Mouse (Mus musculus) olfactory bulb, adult 2 months (tissue): Measurements from ENCODE around the gene Cirbp. TPM values are rescaled to one million over a fixed set of nuclear protein-coding genes. Genes with fewer than 3 reads are reported as not detected.

Experiments used
- H3K27ac ChIP-seq: fragments of 200-500 bp; 2 replicates; pipeline ENCODE4 v1.5.1; 2012; ENCODE audit warnings: low read depth, low read length; ENCODE audit not compliant: insufficient read depth
- H3K4me1 ChIP-seq: fragments of 200-500 bp; 2 replicates; pipeline ENCODE4 v1.6.1; 2012; ENCODE audit warnings: low read length; ENCODE audit not compliant: control insufficient read depth, insufficient read depth
- H3K4me3 ChIP-seq: fragments of 200-500 bp; 2 replicates; pipeline ENCODE4 v1.5.1; 2012; ENCODE audit warnings: mild to moderate bottlenecking, low read depth, low read length, moderate library complexity; ENCODE audit not compliant: insufficient read depth
- CTCF ChIP-seq: fragments of 200-500 bp; IDR thresholded peaks from 2 replicates; pipeline ENCODE4 v1.5.1; 2012; ENCODE audit warnings: low read depth, mild to moderate bottlenecking, low read length, moderate library complexity; ENCODE audit not compliant: insufficient read depth
- POLR2A ChIP-seq: fragments of 200-500 bp; IDR thresholded peaks from 2 replicates; pipeline ENCODE4 v1.6.1; 2012; ENCODE audit warnings: mild to moderate bottlenecking, low read depth, low read length, moderate library complexity; ENCODE audit not compliant: insufficient read depth
- WGBS: fragments of 180-500 bp; shearing (Covaris S2); methylation state at CpG from one replicate; pipeline ENCODE4 v1.1.7; 2018; 5-methylcytosine and 5-hydroxymethylcytosine counted together
- polyA plus RNA-seq: library from polyadenylated mRNA; stranded (reverse); fragments of >200 nt; gene quantifications from 2 replicates; pipeline ENCODE4 v1.2.4, GENCODE M21; 2012; ENCODE audit warnings: low replicate concordance; ENCODE audit not compliant: missing spikeins, insufficient read depth, insufficient read length

Cirbp gene
- polyA plus RNA-seq, 1 experiment = not detected

DNA sequence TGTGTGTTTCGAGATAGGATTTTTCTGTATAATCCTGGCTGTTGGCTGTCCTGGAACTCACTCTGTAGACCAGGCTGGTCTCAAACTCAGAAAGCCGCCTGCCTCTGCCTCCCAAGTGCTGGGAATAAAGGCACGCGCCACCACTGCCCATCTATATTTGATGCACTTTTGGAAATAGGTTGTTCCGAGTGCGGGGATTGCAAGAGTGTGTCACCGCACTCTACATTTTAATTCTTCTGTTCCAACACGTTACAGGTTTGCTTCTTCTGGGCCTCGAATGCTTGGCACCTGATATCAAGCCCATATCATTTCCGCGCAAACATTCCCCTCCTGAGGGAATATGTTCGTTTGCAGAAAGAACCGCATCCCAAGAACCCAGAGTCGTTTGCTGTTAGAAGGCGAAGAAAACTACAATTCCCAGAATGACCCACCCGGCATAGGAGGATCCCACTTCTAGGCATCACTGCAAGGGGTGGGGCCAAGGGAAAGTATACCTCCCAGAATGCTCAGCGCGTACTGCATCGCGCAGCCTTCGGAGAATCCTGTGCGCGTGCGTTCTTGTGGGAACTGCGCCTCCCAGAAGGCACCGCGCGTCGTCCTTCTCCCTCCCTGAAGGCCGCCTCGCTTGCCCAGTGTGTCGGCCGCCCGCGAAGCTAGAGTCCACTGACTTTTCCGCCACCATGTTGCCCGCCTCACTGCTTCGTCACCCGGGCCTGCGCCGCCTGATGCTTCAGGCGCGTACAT lies 23.8 kb upstream of the Cirbp start:
- under 1% methylated on average over 43 of the region's 43 CpGs for WGBS
- Histone ChIP-seq H3K27ac (peak overlapping the region; percentile 99), H3K4me1 (peaks cover 53% of the 10 kb centered on the region), H3K4me3 (peak overlapping the region; percentile 73)
- TF ChIP-seq CTCF (no peak), POLR2A (peak; percentile 87)

DNA sequence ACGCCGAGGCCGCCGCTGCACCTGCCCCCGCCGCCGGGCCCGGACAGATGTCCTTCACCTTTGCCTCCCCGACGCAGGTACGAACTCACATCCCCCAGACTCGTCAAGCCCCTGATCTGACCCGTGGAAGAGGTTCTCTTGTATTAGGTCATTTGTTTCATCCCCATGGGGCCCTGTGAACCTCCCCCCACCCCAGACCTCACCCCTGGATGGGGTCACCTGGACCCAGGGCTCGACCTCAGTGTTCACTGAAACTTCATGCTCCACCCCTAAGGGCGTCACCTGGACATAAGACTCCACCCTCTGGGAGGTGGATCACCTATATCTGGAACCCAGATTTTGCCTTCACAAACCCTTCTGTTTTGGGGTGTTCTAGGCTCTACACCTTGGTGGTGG lies 23.3 kb upstream of the Cirbp start:
- WGBS = 1% methylated on average over 15 of the region's 15 CpGs
- H3K27ac ChIP-seq = peak overlapping the region; percentile 85
- H3K4me1 ChIP-seq = peaks cover 54% of the 10 kb centered on the region
- peak overlapping the region; percentile 73 for H3K4me3 ChIP-seq
- TF ChIP-seq CTCF = no peak
- TF ChIP-seq POLR2A = no peak

DNA sequence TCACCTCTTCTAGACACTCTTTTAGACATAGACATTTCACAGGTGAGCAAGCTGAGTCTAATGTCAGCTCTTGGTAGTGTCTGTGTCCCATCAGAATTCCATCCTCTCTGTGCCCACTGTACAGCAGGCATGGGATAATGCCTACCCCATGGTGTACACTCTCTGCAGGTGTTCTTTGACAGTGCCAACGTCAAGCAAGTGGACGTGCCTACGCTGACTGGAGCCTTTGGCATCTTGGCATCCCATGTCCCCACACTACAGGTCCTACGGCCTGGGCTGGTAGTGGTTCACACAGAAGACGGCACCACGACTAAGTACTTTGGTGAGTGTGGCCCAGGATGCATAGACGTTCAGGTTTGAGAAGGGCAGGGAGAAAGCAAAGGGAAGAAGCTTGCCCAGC lies 22.1 kb upstream of the Cirbp start:
- no peak for TF ChIP-seq CTCF
- TF ChIP-seq POLR2A = no peak
- WGBS = 78% methylated on average over 7 of the region's 7 CpGs
- Histone ChIP-seq H3K4me3 (no peak overlapping the region), H3K27ac (no peak overlapping the region), H3K4me1 (peaks cover 55% of the 10 kb centered on the region)

DNA sequence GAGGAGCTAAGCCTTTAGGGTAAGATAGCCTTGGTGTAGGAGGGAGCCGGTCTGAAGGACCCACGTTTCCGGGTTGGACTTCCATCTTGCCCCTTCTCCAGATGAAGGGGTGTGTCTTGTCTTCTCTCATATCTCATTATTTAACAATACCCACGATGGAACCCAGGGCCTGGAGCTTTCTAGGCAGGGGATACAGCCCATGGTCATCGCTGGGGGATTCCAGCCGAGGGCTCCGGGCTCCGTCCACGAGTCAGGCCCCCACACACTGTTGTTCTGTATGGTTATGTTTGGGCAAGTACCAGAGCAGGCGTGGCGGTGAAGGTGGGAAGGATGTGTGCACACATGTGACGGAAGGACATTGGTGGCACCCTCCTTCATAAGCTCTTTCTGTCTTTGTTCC lies 21.6 kb upstream of the Cirbp start:
- 89% methylated on average over 12 of the region's 12 CpGs for WGBS
- Histone ChIP-seq H3K27ac (no peak overlapping the region), H3K4me3 (no peak overlapping the region), H3K4me1 (peaks cover 52% of the 10 kb centered on the region)
- no peak for TF ChIP-seq CTCF
- no peak for TF ChIP-seq POLR2A

DNA sequence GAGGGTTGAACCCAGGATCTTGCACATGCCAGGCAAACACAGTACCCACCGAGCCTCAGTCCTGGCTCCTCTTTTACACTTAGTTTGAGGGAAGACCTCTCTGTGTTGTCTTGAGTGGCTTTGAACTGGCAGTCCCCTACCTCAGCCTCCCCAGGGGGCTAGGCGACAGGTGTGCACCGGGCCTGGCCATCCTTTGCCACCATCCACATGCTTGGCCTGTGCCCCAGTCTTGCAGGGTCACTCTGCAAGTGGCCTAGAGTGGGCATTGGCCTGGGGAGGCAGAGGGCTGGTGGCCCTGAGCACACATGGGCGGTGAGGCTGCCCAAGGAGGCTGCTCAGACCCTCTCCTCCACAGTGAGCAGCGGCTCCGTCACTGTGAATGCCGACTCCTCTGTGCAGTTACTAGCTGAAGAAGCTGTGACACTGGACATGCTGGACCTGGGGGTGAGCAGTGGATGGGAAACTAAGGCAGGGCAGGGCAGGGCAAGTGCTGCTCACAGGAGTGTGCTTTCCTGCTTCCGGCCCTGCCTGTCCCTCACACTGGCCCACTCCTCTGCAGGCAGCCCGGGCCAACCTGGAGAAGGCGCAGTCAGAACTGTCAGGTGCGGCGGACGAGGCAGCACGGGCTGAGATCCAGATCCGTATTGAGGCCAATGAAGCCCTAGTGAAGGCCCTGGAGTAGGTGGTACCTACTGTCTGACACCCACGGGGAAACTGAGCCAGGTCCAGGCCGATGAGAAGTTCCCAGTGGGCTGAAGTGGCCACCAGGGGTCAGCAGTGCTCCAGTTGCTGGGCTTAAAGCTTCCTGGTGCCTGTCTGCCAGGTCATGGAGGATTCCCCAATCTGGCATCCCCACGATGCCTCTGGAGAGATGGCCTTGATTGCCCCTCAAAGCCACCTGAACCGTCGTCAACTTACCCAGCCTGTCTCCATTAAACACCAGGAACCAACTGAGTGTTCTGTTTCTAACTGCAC lies 20.6 kb upstream of the Cirbp start:
- H3K4me3 ChIP-seq = no peak overlapping the region
- H3K27ac ChIP-seq = no peak overlapping the region
- TF ChIP-seq CTCF (peak; percentile 79), POLR2A (no peak)
- H3K4me1 ChIP-seq = peaks cover 49% of the 10 kb centered on the region
- 63% methylated on average over 20 of the region's 20 CpGs for WGBS

DNA sequence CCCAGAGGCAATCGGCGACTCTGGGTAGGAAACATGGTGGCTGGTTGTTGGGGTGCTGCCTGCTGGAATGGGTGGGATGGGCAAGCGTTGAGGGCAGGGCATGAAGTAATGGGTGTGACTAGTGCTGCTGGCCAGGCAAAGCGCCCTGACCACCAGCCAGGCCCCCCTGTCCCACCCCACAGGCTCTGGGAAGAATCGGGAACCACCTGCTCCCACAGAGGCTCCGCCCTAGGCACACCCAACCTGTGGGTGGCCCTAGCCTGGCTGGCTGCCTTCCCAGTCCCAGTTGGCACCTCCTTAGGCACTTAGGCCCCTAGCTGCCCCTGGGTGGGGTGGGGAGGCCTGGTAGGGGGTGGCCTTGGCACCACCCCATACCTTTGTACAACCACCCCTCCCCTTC lies 19.9 kb upstream of the Cirbp start:
- WGBS = 62% methylated on average over 6 of the region's 6 CpGs
- TF ChIP-seq CTCF (no peak), POLR2A (no peak)
- Histone ChIP-seq H3K4me1 (peaks cover 47% of the 10 kb centered on the region), H3K27ac (no peak overlapping the region), H3K4me3 (no peak overlapping the region)

DNA sequence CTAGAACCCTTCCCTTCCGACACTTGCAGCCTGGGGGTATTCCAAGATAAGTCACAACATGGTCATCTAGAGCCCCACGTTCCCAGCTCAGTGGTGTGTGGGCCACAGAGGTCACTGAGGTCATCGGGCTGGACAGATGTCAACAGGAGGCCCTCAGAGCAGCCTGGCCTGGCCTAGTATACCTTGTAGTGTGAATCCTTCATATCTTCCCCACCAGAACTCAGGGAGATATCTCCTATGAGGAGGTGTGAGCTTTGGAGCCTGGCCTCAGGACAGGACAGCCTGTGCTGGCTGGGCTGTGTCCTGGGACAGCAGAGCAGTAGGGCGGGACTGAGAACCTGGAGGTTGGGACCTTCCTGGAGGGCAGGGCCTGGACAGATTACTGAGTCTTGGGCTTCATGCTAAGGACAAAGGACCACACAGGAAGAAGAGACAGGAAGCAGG lies 19.2 kb upstream of the Cirbp start:
- H3K27ac ChIP-seq = no peak overlapping the region
- no peak overlapping the region for H3K4me3 ChIP-seq
- 83% methylated on average over 4 of the region's 4 CpGs for WGBS
- peaks cover 48% of the 10 kb centered on the region for H3K4me1 ChIP-seq
- TF ChIP-seq CTCF = no peak
- TF ChIP-seq POLR2A = no peak

DNA sequence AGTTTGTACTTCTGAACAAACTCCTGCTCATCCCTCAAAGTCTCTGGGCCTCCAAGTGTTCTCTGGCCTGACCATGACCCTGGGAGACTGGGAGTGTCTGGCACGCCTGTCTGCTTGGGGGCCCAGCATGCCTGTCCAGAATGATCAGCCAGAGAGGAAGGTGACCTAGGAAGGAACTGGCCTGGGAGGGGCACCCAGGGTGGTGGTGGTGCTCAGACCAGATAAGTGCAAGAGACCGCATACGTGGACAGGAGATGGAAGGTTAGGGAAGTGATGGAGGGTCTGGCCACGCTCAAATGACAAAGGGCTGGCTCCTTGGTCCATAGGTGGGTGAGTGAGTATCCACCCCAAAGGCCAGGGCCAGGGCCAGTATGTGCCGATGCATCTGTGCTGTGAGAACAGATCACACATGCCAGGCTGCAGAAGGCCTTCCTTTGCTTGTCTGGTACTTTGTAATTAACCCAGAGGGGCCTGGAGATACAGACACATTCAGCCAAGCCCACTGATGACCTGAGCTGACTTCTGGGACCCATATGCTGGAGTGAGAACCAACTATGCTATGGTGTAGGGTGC lies 18.6 kb upstream of the Cirbp start:
- 59% methylated on average over 5 of the region's 5 CpGs for WGBS
- TF ChIP-seq POLR2A (no peak), CTCF (no peak)
- H3K4me3 ChIP-seq = no peak overlapping the region

More for the DNA sequence above, 18.6 kb upstream of the Cirbp start:
- H3K27ac ChIP-seq = peak overlapping the region; percentile 90
- peaks cover 54% of the 10 kb centered on the region for H3K4me1 ChIP-seq
